Mouse (Mus musculus): Measurements from ENCODE around the gene Hrh3.
A peak's percentile ranks its signal among the peaks of the same experiment; 100 is the strongest.

Gene Hrh3

GRCm38 (mm10) chr2:180107081-180107480, 2.8 kb upstream of the Hrh3 start:
- DNase-seq (ENCODE audit: low read depth, low spot score): peak; percentile 23

- DNase-seq (ENCODE audit: low read depth, low spot score): no peak
Measured at GRCm38 (mm10) chr2:180105441-180106190, 1.3 kb upstream of the Hrh3 start.

GRCm38 (mm10) chr2:180104659-180105377, 530 bp upstream of the Hrh3 start:
- no peak for DNase-seq (ENCODE audit: low read depth, low spot score)

GRCm38 (mm10) chr2:180103151-180103977, 924 bp downstream of the Hrh3 start:
- DNase-seq (ENCODE audit: low read depth, low spot score): no peak

GRCm38 (mm10) chr2:180099529-180099928, 4.8 kb downstream of the Hrh3 start:
- peak; percentile 34 for DNase-seq (ENCODE audit: low read depth, low spot score)

DNA sequence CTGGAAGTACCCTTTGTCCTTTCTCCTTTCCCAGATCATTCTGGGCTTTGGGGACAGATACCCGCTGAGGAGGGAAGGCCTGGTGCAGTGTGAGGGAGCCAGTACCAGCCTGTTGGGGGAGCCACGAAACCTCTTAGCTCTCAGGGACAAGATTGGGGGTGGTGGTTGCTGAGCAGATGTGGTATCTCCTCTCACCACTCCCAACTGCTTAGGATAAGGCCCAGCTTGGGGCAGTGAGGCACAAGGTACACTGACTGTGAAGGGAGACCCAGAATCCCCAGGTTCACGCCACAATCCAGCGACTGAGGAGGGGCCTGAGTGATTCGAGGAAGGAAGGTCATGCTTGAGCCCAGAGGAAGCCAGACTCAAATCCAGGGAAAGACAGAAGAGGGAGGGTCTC, 6.1 kb downstream of the Hrh3 start:
- no peak for DNase-seq (ENCODE audit: low read depth, low spot score)

DNA sequence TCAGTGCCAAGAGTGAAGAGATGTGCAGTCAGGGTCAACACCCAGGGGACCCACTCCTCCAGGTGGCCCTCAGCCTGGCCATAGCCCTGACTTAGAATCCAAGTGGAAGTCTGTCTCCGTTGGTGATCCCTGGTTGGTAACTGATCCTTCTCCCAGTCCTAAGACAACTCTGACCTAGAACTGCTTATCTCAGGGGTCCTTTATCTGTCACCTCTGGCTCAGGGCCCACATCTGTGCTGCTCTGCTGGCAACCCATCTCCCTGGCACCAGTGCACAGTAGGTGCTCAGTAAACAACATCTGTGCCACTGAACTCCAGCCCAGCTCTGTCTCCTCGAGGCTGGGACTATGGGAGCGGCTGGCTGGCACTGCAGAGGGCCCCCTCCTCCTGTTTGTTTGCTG, 6.7 kb downstream of the Hrh3 start:
- no peak for DNase-seq (ENCODE audit: low read depth, low spot score)

DNA sequence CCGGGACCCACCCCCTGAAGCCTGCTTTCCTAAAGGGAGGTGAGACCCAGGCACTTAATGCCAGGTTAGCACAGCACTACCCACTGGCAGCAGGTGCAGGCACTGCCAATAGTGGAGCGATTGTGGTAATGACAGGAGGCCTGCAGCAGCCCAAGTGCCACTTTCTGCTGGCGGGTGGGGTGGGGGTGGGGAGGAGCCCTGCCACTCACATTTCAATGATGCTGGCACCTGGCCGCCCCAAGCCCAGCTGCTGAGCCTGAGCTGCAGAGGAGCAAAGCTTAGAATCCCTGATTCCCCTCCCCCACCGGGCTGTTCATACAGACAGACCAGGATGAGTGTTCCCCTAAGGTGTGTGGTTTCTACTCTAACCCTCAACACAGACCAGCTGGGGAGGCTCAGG, 8.6 kb downstream of the Hrh3 start:
- DNase-seq (ENCODE audit: low read depth, low spot score): no peak

DNA sequence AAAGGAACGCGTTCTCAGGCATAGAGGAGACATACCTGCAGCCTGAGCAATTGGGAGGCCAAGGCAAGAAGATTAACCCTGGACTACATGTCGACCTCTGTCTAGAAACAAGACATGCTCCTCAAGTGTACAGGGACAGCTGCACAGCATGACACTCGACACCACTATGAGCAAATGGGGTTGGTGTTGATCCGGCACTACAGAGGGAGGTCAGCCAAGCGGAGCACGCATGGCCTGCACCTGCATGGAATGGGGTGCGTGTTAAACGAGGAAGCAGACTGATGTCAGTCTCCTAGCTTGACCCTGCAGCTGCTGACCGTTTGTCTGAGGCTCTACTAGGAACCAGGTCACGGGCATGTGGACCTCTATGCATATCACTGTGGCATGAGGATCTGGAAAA, 14.0 kb downstream of the Hrh3 start:
- no peak for DNase-seq (ENCODE audit: low read depth, low spot score)

DNA sequence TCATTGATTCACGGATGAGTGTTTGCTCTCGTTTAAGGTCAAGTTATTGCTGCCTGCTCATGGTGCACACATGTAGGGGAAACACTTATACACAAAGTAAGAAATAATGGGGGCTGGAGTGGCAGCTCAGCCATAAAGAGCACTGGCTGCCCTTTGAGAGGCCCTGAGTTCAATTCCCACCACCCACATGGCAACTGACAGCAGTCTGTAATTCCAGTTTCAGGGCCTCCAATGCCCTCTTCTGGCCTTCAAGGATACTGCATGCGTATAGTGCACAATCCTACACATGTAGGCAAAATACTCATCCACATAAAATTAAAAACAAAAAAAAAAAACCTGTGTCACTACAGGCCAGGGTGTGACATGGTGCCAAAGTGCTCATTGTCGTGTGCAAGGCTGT, 16.8 kb downstream of the Hrh3 start:
- no peak for DNase-seq (ENCODE audit: low read depth, low spot score)

DNA sequence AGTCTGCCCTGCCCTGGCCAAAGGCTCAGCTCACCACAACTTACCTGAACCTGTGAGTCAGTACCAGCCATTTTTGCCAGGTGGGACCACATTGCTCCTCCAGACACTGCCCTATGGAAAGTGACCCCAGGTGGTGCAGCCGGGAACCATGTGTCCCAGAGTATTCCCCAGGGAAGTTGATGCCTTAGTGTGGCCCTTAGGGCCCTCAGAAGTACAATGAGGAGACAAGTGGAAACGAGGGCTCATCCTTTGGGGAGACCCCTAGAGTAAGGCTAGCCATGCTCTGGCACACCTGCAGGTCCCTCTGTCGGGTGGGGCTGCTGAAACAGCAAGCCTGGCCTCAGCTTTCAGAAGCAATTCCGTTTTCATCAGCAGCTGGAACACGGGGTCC, 17.7 kb downstream of the Hrh3 start:
- DNase-seq (ENCODE audit: low read depth, low spot score): no peak

DNA sequence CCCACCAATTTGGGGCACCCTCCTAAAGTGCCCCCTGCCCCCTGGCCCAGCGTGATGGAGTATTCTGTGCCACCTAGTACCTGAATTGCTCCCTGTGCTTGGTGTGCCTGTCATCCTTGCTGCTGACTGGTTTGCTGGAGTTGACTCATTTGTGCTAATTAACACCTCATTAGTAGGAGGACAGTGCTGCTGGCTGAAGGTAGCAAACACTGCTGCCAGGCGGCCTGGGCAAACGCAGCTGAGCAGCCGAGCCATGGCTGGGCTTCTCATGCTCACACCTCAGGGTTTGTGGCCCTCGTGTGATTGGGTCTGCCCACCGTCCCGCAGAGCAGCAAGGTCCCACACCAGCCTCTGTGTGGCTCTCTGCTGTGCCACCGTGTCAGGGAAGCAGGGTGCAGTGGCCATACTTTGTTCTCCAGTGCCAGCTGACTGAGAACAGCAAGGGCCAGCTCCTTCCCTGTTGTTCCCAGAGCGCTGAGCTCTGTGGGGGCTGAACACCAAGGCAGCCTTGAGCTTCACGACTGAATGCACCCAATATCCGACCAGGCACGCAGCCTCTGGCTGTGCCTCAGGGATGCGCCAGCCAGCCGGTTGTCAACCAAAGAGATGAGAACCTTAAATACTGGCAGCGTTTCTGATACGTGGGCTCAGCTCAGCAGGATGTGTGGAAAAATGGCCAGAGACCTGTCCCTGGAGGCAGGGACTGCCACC, 18.2 kb downstream of the Hrh3 start:
- DNase-seq (ENCODE audit: low read depth, low spot score): no peak

DNA sequence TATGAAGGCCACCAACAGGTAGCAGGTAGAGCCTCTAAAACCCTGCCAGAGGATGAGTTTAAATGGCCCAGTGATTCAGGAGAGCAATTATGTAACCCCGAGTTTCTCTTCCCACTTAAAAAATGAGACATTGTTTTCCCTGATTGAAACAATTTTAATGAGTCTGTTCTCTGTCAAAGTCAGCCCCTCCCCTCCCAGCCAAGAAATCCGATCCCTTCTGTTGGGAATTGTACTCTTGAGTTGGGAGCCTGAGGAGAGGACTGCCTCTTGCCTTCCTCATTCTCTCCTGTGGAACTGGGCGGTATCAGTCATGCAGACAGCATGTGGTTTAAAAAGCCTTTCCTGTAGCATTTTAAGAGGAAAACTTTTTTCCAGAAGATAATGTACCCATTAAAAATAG, 19.7 kb downstream of the Hrh3 start:
- no peak for DNase-seq (ENCODE audit: low read depth, low spot score)

- DNase-seq (ENCODE audit: low read depth, low spot score): no peak
Measured at GRCm38 (mm10) chr2:180083063-180083462, 21.2 kb downstream of the Hrh3 start.

DNA sequence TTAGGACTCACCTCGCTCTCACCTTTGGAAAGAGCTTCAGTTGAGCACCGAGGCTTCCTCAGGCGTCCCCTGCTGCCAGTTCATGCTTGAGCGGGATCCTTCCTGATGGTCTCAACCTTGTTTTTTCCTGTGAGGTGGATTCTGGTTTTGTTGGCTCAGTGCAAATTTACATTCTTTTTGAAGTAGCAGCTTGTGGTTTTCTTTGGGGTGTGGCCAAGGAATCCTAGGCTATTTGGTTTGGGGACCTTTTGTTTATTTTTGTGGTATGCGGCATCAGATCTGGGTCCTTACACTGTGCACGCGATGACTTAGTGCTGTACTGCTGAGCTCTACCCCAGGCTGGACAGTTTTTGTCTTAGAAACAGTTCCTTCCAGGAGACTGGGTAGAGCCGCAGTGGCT, 23.6 kb downstream of the Hrh3 start:
- DNase-seq (ENCODE audit: low read depth, low spot score): peak; percentile 15

- DNase-seq (ENCODE audit: low read depth, low spot score): no peak
Measured at GRCm38 (mm10) chr2:180077622-180078021, 26.7 kb downstream of the Hrh3 start.

DNA sequence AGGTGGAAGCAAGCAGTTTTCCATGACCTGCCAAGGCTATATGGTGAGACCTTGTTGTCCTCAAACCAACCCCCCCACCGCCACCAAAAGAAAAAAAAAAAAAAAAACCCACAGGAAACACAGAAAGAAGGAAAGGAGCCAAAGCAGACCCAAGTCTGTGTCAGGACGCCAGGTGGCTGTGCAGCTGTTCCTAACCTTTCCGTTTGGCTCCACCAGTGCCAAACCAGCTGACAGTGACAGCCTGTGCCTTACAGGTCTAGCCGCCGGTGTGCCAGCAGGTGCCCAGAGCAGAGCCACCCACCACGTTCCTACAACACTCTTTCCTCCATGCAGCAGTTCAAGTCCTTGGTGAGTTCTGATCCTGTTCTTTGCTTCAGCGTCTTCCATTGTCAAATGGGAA, 31.4 kb downstream of the Hrh3 start:
- no peak for DNase-seq (ENCODE audit: low read depth, low spot score)

DNA sequence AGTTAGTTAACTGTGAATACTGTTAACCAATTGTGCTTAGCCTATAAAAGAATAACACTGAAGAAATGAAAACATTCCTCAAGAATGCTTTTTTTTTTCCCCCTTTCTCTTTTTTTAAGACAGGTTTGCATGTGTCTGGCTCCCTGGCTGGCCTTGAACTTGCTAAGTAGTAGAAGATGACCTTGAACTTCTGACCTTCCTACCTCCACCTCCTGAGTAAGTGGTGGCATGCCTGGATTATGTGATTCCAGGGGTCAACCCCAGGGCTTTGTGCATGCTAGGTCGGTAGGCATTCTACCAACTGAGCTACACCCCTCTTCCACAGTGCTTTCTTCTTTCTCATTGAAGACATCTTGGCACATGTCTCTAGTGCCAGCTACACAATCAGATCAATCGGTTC, 32.6 kb downstream of the Hrh3 start:
- no peak for DNase-seq (ENCODE audit: low read depth, low spot score)

- peak; percentile 92 for DNase-seq (ENCODE audit: low read depth, low spot score)
Measured at GRCm38 (mm10) chr2:180070481-180071453, 33.5 kb downstream of the Hrh3 start, which contains the start of gene Mtg2. Gene Mtg2, plus strand, starts transcription at chr2:180070588.

- no peak for DNase-seq (ENCODE audit: low read depth, low spot score)
Measured at GRCm38 (mm10) chr2:180069770-180070480, 34.4 kb downstream of the Hrh3 start.
